Mouse (Mus musculus) liver, embryonic 16.5 days (tissue): ENCODE measurements at regions not wholly inside any gene's neighbourhood (a gene's known extent, or its start where the extent isn't known, plus 50 kb on each side); places are given as distances from the start of the nearest gene placed in this dataset.
A peak's percentile ranks its signal among the peaks of the same experiment; 100 is the strongest.

Experiments used
- ATAC-seq: fragments of 200-750 bp; cut with Nextera tagmentation; 2 replicates; pipeline ENCODE4 v1.8.0; 2017; ENCODE audit warnings: low read depth, mild to moderate bottlenecking, moderate number of reproducible peaks, moderate library complexity
- H3K27ac ChIP-seq: fragments of 300-500 bp; sonication (generic); 2 replicates; pipeline ENCODE4 v1.5.1; 2014; ENCODE audit warnings: mild to moderate bottlenecking, low read length
- H3K27me3 ChIP-seq: fragments of 300-500 bp; sonication (generic); 2 replicates; pipeline ENCODE4 v1.6.1; 2014; ENCODE audit warnings: low read depth, low read length, mixed read lengths; ENCODE audit not compliant: control insufficient read depth, insufficient read depth
- H3K36me3 ChIP-seq: fragments of 300-500 bp; sonication (generic); 2 replicates; pipeline ENCODE4 v1.6.1; 2014; ENCODE audit warnings: mild to moderate bottlenecking; ENCODE audit not compliant: control insufficient read depth, insufficient read depth
- H3K4me1 ChIP-seq: fragments of 300-500 bp; sonication (generic); 2 replicates; pipeline ENCODE4 v1.6.1; 2014; ENCODE audit warnings: low read depth, low read length, mixed read lengths; ENCODE audit not compliant: control insufficient read depth
- H3K4me2 ChIP-seq: fragments of 300-500 bp; sonication (generic); 2 replicates; pipeline ENCODE4 v1.6.1; 2014; ENCODE audit warnings: low read depth, low read length, mixed read lengths
- H3K4me3 ChIP-seq: fragments of 300-500 bp; sonication (generic); 2 replicates; pipeline ENCODE4 v1.5.1; 2014; ENCODE audit warnings: low read depth, mild to moderate bottlenecking, low read length
- H3K9ac ChIP-seq: fragments of 300-500 bp; sonication (generic); 2 replicates; pipeline ENCODE4 v1.6.1; 2014; ENCODE audit warnings: low read depth, low read length
- H3K9me3 ChIP-seq: fragments of 300-500 bp; sonication (generic); replicated peaks from 2 replicates; pipeline ENCODE4 v1.6.1; 2016; ENCODE audit warnings: low read length; ENCODE audit not compliant: control insufficient read depth
- WGBS: fragments of 180-500 bp; shearing (Covaris S2); extraction: QIAGEN DNeasy Blood & Tissue Kit; methylation state at CpG from one replicate; pipeline ENCODE4 v1.1.7; 2014; ENCODE audit not compliant: insufficient replicate concordance; 5-methylcytosine and 5-hydroxymethylcytosine counted together

GRCm38 (mm10) chr7:70574194-70574593, 207.7 kb upstream of the Nr2f2 start:
- H3K9ac ChIP-seq, result no peak overlapping the region
- H3K27me3 ChIP-seq, result no peaks in the 10 kb centered on the region
- 66% methylated on average over 6 of the region's 6 CpGs for WGBS
- no peaks in the 10 kb centered on the region for H3K9me3 ChIP-seq
- no peak overlapping the region for H3K4me3 ChIP-seq
- no peak overlapping the region for H3K4me2 ChIP-seq
- H3K36me3 ChIP-seq, result no peaks in the 10 kb centered on the region
- no peaks in the 10 kb centered on the region; the same call in 1 of the 2 replicates for H3K4me1 ChIP-seq
- no peak overlapping the region for H3K27ac ChIP-seq
- no peak for ATAC-seq

GRCm38 (mm10) chr7:70565034-70565433, 198.5 kb upstream of the Nr2f2 start:
- Histone ChIP-seq H3K4me3 (no peak overlapping the region), H3K9me3 (no peaks in the 10 kb centered on the region), H3K36me3 (no peaks in the 10 kb centered on the region), H3K27ac (no peak overlapping the region), H3K4me2 (no peak overlapping the region), H3K9ac (no peak overlapping the region), H3K4me1 (no peaks in the 10 kb centered on the region), H3K27me3 (no peaks in the 10 kb centered on the region)
- 21% methylated on average over 1 of the region's 1 CpGs for WGBS
- no peak for ATAC-seq

GRCm38 (mm10) chr7:70548936-70549450, 182.5 kb upstream of the Nr2f2 start:
- Histone ChIP-seq H3K27ac (no peak overlapping the region), H3K4me2 (no peak overlapping the region), H3K9ac (no peak overlapping the region), H3K9me3 (no peaks in the 10 kb centered on the region), H3K4me3 (no peak overlapping the region), H3K27me3 (no peaks in the 10 kb centered on the region), H3K36me3 (no peaks in the 10 kb centered on the region), H3K4me1 (no peaks in the 10 kb centered on the region)
- WGBS, result 28% methylated on average over 5 of the region's 5 CpGs
- no peak for ATAC-seq

- no peak for ATAC-seq
- no peak overlapping the region for H3K27ac ChIP-seq
- no peaks in the 10 kb centered on the region for H3K9me3 ChIP-seq
- H3K27me3 ChIP-seq, result no peaks in the 10 kb centered on the region
- no peak overlapping the region for H3K4me2 ChIP-seq
- H3K9ac ChIP-seq, result no peak overlapping the region
- H3K4me1 ChIP-seq, result no peaks in the 10 kb centered on the region
- H3K36me3 ChIP-seq, result no peaks in the 10 kb centered on the region
- no peak overlapping the region for H3K4me3 ChIP-seq
- 61% methylated on average over 10 of the region's 10 CpGs for WGBS
Observed at GRCm38 (mm10) chr7:70541881-70542665, 175.5 kb upstream of the Nr2f2 start.

- Histone ChIP-seq H3K27ac (no peak overlapping the region), H3K4me1 (no peaks in the 10 kb centered on the region), H3K9ac (no peak overlapping the region), H3K9me3 (no peaks in the 10 kb centered on the region), H3K4me2 (no peak overlapping the region), H3K4me3 (no peak overlapping the region), H3K27me3 (no peaks in the 10 kb centered on the region), H3K36me3 (no peaks in the 10 kb centered on the region)
- 55% methylated on average over 9 of the region's 9 CpGs for WGBS
- no peak for ATAC-seq
Observed at GRCm38 (mm10) chr7:70539121-70539642, 172.6 kb upstream of the Nr2f2 start.

- H3K4me2 ChIP-seq, result no peak overlapping the region
- no peak overlapping the region for H3K4me3 ChIP-seq
- no peaks in the 10 kb centered on the region for H3K4me1 ChIP-seq
- H3K27me3 ChIP-seq, result no peaks in the 10 kb centered on the region
- 46% methylated on average over 6 of the region's 6 CpGs for WGBS
- H3K9me3 ChIP-seq, result no peaks in the 10 kb centered on the region
- no peak overlapping the region for H3K9ac ChIP-seq
- no peaks in the 10 kb centered on the region for H3K36me3 ChIP-seq
- H3K27ac ChIP-seq, result no peak overlapping the region
- ATAC-seq, result no peak
Observed at GRCm38 (mm10) chr7:70536046-70536445, 169.5 kb upstream of the Nr2f2 start.

- no peaks in the 10 kb centered on the region for H3K36me3 ChIP-seq
- no peak overlapping the region for H3K4me2 ChIP-seq
- H3K27me3 ChIP-seq, result no peaks in the 10 kb centered on the region
- 29% methylated on average over 1 of the region's 1 CpGs for WGBS
- ATAC-seq, result no peak
- H3K9me3 ChIP-seq, result no peaks in the 10 kb centered on the region
- no peaks in the 10 kb centered on the region for H3K4me1 ChIP-seq
- H3K27ac ChIP-seq, result no peak overlapping the region
- H3K9ac ChIP-seq, result no peak overlapping the region
- H3K4me3 ChIP-seq, result no peak overlapping the region
Observed at GRCm38 (mm10) chr7:70533552-70533951, 167.0 kb upstream of the Nr2f2 start.

GRCm38 (mm10) chr7:70527921-70528320, 161.4 kb upstream of the Nr2f2 start:
- Histone ChIP-seq H3K9ac (no peak overlapping the region), H3K4me3 (no peak overlapping the region), H3K27me3 (no peaks in the 10 kb centered on the region), H3K9me3 (no peaks in the 10 kb centered on the region), H3K4me2 (no peak overlapping the region), H3K36me3 (no peaks in the 10 kb centered on the region), H3K4me1 (no peaks in the 10 kb centered on the region), H3K27ac (no peak overlapping the region)
- 55% methylated on average over 4 of the region's 4 CpGs for WGBS
- no peak for ATAC-seq

GRCm38 (mm10) chr7:70525372-70525771, 158.8 kb upstream of the Nr2f2 start:
- no peak overlapping the region for H3K27ac ChIP-seq
- H3K9ac ChIP-seq, result no peak overlapping the region
- H3K36me3 ChIP-seq, result no peaks in the 10 kb centered on the region
- 57% methylated on average over 2 of the region's 2 CpGs for WGBS
- no peaks in the 10 kb centered on the region for H3K4me1 ChIP-seq
- no peaks in the 10 kb centered on the region for H3K9me3 ChIP-seq
- ATAC-seq, result peak; percentile 43; the same call in 1 of the 2 replicates
- no peak overlapping the region for H3K4me3 ChIP-seq
- no peak overlapping the region for H3K4me2 ChIP-seq
- H3K27me3 ChIP-seq, result no peaks in the 10 kb centered on the region
